Mouse (Mus musculus): ENCODE data around the gene Lbr.

DNA sequence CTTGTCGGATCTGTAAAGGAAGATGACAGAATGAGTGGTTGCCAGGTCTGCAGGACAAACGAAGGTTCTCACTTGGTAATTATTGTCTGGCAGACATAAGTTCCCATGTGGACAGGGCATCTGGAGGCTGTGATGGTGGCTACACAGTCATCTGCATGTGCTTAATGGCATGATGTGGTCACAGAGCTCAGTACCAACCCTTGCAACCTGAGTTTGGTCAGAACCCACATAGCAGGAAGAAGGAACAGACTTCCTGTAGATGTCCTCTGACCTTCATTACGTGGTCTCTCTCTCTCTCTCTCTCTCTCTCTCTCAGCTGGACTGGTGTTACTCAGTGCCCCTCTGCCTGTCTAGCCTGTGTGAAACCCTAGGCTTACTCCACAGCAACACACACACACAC lies 29.8 kb upstream of the Lbr start:
- no peak for TF ChIP-seq CTCF (IDR thresholded peaks at IDR 0.05; ENCODE audit: low read depth, low read length)
- no peak for TF ChIP-seq POLR2A (IDR thresholded peaks at IDR 0.05; ENCODE audit: extremely low read depth, insufficient read depth, low read length)

All from liver, adult 2 months (tissue).